Mouse (Mus musculus): ENCODE data around the gene Prkca.

Prkca gene

DNA sequence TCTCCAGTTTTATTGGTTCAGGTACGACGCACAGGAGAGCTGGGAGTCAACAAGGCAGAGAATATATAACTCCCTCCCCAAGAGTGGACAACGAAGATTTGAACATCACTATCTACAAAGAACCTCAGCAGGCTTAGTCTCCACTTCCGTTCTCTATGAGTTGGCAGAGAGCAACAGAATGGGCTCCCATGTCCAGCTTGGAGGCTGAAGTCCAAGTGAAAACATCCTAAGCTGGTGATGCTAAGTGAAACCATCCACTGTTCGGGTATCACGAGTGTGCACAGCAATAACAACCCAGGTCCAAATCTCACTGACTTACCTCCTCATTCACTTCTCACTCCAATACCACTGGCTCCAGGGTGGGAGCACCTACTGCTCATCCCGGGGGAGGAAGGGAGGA is 276.6 kb downstream of the Prkca start:
- no peak for DNase-seq (ENCODE audit: low spot score in 2 of 2)

DNA sequence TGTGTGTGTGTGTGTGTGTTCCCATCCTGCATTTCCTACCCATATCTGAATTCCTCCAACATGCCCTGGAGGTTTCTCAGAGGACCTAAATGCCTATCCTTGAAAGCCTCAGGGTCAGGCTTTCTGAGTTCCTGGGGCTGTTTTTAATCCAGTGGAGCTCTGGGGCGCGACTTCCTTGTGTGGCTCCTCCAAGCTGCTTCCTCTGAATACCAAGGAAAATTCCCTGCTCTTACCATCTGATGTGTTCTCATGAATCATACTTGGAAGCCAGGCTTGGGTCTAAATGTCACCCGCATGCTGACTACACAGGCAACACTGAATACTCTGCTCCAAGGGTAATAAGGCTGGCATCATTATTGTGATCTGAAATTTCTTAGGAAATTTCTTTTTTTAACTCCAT is 279.3 kb downstream of the Prkca start:
- DNase-seq (ENCODE audit: low spot score in 2 of 2), result peak; percentile 12 to 27

DNA sequence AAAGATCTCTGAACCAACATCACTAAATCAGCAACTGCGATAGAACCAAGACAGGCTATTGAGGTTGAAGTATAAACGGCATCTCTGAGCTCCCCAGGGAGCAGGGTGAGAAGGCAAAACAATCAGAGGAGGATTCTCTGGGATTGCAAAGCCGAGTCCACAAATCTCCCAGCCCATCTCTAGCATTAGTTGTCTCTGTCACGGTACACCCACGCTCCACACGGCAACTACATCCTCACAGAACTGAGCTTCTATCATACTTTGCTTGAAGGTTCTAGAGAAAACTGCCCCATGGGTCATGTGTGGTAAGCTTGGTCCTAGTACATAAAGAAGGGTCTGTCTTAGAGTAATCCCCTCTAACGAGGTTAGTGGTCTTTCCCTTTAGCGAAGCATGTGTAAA is 280.6 kb downstream of the Prkca start:
- DNase-seq (ENCODE audit: low spot score in 2 of 2), result no peak

DNA sequence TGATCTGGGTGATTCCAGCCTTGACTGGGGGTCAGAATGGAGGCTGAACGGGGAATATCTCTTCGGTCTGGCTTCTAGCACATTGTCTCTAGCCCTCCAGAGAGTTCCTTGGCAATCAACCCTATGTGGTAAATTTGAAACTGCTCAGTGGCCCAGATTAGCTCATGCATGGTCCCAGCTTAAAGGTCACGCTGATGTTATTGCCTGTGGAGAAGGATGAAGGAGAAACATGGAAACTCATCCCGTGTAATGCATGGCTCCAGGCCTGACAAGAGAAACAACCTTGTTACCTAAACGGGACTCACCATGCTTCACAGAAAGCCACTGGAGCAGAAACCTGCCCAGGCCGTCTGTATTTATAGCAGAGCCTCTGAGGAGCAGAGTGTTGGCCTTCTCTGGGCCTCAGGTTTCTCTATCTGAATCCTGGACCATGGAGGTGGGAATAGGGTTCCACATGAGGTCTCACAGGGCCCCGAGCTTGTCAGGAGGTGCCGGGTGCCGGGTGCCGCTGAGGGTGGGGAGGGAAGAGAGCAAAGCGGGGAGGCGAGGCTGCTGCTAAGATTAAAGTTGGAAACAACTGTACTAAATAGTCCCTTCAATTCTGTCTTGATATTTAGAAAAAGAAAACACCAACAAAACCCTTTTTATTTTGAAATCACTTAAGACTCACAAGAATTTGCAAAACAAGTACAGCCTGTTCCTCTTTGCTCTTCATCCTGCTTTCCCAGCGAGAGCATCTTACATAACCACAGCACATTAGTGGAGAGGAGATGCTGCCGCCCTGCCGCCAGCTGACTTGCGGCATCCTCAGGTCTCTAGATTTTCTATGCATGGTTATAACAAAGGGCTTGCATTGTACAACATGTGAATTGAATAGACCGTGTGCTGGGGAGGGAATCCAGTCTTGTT is 281.9 kb downstream of the Prkca start:
- peak; percentile 74 for DNase-seq (ENCODE audit: low spot score in 2 of 2)

DNA sequence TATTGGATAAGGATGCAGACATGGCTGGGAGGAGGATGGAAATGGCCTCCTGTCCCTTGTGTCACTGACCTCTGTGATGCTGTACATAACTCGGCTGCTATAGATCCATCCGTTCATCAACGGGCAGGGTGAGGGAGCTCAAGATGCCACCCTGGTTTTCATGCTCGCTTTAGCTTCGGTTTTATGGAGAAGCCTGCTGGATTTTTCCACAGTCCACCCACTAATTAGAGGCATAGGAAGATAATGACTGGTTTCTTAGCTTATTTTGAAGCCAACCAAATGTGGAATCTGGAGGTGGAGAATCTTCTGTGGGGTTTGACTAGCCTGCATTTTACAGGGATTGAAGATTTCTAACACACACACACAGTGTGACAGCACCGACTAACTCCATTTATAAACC is 286.6 kb downstream of the Prkca start:
- no peak for DNase-seq (ENCODE audit: low spot score in 2 of 2)

DNA sequence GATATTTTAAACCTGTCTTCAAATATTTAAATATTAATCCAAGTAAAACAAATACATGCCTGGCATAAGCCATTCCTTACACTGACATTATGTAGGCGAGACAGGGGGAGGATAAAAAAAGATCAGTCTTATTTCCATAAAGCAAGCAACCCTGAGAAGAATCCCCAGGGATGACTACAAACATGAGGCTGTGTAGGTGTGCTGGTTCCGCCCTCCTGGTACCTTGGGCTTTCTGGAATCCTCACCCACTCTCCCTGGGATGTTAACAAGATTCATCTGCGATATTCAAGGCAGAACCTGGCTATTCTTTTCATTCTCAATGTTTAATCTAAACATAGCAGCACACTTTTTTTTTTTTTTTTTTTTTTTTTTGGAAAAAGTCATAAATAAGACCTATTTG is 289.1 kb downstream of the Prkca start:
- no peak for DNase-seq (ENCODE audit: low spot score in 2 of 2)

DNA sequence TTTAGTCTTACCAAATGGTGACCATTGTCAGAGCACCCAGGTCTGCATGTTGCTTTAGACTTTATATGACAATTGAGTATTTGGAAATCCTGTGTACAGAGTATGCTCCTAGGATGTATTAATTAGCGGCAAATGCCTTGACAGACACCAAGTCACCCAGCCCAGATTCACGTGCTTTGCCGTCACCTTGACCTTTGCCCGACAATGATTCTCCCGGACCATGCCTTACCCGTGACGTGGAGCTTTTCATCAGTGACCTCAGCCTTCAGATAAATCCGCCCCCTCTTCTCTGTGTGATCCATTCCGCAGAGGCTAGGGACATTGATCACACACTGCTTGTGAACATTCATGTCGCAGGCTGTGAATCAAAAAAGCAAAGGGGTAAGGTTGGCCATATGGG is 290.0 kb downstream of the Prkca start:
- DNase-seq (ENCODE audit: low spot score in 2 of 2), result no peak

DNA sequence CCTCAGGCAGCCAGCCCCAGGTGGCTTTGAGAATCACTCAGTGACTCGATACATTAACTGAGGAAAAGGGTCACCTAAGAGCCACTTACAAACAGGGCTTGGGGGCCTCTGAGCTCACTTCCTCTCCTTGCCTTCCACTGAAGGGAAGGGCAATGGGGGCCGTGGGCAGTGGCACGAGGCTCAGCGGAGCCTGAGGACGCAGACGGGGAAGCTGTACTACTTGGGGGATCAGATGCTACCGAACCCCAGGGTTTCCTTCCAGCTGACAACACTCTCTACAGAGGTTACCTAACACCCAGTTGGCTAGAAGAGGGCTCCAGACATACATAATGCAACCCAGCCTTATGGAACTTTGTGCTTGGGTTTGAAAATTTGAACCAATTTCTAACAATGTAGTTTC is 302.1 kb downstream of the Prkca start:
- DNase-seq (ENCODE audit: low spot score in 2 of 2), result no peak

DNA sequence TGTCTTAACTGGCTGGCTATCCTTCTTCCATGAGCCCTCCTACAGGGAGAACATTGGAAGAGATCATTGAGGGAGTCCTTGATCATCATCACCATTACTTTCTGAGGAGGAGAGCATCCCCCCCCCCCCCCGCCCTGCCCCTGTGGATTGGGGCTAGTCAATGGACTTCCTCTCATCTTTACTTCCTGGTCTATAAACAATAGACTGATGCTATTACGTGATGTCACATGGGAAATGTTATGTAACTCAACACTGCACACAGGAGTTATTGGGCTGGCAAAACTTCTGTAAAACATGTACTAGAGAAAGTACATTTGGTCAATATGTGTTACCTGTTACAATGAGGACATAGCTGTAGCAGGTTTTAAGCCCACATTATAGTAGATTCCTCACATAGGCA is 302.9 kb downstream of the Prkca start:
- DNase-seq (ENCODE audit: low spot score in 2 of 2), result no peak

DNA sequence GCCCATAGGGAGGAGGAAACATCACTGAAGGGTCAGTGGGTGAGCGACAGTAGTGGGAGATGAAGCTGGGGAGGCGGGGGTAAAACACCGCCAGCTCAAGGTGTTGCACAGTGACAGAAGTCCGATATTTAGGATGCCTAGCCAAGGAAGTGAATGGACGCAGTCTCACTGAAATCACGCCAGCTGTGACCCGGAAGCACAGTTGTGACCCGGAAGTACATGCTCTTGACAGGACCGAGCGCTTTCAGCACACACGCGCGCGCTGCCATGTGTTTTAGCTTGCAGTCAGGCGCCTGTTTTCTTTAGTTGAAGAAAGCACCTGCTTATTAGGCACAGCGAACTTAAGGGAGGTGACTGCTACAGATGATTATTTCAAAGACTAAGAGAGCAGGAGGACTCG is 304.0 kb downstream of the Prkca start:
- no peak for DNase-seq (ENCODE audit: low spot score in 2 of 2)

DNA sequence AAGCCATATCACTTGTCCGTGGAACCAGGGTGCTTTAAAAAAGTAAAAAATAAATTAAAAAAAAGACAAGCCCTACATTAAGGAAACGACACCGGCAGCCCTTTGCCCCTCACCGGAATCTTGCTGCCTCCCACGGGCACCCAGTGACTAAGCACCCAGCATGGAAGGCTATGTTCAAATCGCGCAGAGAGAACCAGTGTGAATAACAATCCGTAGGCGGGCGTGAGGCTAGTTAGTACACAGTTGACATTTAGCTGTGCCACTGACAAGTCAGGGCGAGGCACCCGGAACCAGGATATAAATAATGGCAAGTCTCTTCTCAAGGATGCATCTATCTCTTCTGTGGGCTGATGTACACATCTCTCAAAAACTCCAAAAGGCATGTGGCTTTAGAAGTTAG is 304.7 kb downstream of the Prkca start:
- DNase-seq (ENCODE audit: low spot score in 2 of 2), result no peak

DNA sequence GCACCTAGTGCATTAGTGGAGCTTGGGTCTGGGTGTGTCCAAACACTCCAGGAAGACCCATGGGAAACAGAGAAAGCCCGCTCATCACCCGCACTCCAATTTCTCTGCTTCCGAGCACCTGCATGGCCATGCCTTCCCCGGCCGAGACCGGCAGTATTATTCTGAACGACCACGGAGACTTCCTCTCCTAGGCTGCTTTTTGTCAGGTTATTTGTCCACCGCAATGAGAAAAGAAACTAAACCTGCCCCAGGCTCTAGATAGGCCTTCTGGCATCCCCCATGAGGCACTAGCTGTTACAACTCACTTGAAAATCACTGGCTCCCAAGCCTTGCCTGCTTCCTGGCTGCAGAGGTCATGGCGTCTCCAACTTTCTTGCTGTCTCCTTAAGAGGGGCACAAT is 307.4 kb downstream of the Prkca start:
- DNase-seq (ENCODE audit: low spot score in 2 of 2), result no peak

DNA sequence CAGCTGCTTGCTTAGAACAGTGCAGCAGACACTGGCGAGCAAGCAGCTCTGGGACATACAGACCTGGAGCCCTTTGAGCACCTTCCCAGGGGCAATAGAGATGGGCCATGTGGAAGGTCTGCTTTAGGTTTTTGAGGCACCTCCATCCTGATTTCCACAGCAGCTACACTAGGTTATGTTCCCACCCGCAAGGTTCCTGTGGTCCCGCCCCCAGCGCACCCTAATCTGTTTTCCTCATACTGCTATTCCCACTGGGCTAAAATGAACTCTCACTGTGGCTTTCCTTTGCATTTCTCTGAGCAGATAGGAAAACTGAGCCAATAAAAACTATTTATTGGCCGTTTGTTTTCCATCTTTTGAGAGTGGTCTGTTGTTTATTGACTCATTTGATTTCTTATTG is 308.0 kb downstream of the Prkca start:
- no peak for DNase-seq (ENCODE audit: low spot score in 2 of 2)

DNA sequence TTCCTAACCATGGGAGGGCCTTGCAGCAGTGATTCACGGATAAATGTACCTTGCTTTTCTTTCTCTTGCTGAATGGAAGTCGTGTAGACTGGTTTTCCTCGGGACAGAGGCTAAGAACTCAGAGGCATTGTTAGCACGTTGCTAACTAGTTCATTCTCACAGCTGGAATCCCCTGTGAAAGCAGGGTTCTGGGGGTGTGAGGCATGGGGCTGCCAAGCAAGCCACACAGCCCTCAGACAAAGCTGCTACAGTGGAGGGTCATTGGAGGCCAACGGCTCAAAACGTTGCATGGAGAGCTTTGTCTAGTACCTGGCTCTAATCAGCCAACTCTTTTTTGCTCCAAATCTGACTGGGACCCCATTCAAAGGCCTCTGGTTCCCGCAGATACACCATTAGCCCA is 309.4 kb downstream of the Prkca start:
- no peak for DNase-seq (ENCODE audit: low spot score in 2 of 2)

DNA sequence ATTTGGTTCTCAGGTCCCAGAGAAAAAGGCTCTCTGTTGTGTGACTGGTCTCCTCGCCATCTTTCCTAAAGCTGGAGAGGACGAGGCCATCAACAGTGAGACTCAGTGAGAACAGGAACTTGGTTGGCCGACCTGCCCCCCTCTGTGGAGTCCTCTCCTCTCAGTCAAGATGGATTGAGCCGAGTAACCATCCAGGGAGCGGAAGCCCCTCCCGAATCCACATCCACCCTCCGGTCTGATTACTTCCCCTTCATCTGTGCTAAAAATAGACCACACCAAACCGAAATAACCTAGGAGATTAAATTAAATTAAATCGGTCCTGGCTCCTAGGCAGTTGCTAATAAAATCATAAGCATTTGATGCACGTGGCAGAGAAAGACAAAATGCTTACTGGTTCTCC is 311.2 kb downstream of the Prkca start:
- DNase-seq (ENCODE audit: low spot score in 2 of 2), result peak; percentile 21 to 42

DNA sequence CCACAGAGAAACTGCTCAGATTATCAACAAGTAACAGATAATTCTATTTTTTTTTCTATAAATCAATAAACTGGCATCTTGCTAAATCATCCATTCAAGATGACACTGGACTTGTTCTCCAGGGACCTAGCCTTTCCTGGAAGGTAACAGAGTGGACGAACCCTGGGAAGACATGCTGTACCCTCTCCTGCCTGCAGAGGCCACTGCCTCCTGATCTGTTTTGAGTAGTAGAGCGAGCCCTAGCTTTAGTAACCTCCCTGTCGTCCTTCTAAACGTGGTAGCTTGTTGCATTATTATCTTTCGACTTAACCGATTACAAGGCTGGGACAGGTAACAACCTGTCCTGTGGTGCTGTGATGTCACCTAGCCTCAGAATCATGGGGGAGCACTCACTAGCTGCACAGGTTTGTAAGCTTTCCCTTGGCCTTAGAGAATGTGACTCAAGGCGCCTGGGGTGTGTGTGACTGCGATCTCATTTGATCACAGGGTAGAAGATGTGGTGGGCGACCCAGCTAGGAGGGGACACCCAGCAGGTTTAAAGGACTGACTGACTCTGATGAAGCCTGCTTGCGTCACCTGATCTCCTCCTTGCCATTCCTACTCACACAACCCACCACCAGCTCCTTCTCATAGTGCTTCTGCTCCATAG is 312.6 kb downstream of the Prkca start:
- peak; percentile 40 to 42 for DNase-seq (ENCODE audit: low spot score in 2 of 2)

DNA sequence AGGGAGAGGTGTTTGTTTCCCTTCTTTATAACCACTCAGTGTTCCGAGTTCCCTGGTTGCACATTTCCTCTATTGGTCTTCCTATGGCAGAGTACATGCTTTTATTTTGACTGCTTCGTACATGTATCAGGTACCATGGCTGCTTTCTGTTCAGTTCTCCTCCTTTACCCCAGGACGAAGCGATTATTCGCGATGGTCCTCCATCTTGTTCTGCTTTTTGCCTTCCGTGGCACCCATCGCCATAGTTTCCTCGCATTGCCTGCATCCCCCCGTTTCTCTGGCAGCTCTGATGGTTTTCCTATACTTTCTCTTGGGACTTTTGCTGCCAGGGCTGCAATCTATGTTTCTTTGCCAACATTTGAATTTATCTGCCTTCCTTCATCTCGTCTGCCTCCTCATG is 314.4 kb downstream of the Prkca start:
- no peak for DNase-seq (ENCODE audit: low spot score in 2 of 2)

DNA sequence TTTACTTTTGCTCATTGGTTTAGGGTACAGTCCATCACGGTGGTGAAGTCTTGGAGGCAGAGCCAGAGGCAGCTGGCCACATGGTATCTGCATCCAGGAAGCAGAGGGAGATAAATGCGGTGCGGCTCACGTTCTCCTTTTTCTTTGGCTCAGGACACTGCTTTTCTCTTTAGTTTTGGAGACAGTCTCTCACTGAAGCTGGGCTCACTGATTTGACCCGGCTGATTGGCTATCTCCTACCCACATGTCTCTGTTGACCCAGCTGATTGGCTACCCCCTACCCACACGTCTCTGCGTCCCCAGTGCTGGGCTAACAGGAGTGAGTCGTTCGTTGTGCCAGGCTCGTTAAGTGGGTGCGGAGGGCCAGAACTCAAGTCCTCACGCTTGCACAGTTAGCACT is 315.3 kb downstream of the Prkca start:
- DNase-seq (ENCODE audit: low spot score in 2 of 2), result peak; percentile 54 to 71

DNA sequence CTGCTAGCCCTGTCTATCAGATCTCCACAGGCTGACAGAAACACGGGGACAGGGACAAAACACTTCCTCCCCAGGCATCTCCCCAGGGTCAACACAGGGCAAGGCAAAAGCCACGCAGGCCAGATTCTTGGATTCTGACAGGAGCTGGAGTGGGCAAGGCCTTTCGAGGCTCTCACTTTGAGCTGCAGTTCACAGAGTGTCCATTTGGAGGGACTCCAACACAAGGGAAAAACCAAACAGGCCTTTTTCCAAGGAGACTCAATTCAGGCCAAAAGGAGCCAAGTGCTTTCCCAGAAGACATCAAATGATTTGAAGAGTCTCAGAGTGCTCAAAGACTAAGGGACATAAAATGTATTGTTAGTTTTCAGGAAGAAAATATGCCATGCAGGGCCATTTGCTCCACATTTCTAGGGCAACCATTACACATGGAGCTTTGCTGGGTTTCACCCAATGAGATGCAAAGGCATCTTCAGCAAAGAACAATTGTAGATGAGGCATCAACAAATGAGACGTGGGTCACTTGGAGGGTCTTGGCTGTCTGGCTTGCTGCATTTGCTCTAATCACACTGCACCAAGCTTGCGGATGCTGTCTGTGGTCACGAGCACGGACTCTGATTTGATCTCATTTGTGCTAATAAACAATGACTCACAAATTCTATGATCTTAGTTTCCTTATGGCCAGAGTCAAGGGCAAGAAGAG is 317.9 kb downstream of the Prkca start:
- peak; percentile 40 to 66 for DNase-seq (ENCODE audit: low spot score in 2 of 2)

DNA sequence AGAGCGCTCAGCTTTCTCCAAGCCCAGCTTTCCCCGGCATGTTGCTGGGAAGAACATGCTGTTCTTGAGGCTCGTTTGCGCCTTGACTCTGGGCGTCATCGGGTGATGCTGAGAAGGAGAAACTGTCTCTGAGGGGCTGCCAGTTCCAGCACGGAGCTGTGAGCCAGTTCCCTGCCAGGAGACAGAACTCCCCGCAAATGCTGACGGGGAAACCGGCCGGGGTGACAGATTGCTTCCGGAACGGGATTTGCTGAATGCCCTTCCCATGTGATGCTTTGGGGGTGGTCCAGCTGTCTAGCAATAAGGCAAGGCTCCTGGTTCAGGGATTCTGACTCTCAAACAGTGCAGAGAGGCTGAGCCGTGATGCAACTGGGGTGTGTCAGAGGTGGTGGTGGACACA is 320.5 kb downstream of the Prkca start:
- peak in 1 of 2 experiments; percentile 51 for DNase-seq (ENCODE audit: low spot score in 2 of 2)

DNA sequence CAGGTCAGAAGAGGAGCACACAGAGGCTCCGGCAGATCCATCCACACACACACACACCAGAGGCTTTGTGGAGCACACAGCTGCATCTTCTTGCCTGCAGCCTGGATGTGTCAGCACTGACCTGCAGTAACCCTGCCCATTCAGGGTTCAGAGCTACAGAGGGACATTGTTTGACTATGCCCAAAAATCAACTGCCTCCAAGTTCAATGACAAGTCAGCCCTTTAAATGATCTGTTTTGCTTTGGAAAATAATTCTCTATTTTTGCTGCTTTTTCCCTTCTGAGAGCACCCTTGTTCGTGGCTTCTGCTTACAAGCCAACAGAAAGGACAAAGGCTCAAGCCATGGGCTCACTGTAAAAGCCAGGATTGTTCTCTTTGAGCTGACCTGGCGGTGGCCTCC is 322.8 kb downstream of the Prkca start:
- DNase-seq (ENCODE audit: low spot score in 2 of 2), result no peak

DNA sequence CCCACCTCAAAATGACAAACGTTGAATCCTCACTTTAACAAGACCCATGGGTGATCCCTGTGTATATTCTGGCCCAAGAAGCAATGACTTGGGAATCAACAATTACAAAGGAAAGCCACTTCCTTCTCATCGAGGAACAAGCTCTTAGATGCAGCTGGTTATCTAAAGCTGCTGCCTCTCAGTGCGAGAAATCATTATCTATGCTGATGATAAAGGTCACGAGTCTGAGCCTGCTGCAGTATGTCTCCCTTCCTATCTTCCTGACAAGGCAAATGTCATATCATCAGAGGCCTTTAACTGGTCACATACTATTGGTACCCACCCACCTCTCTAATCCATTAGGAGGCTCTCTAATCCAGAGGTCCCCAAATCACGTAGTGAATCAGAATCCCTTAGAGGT is 328.4 kb downstream of the Prkca start:
- no peak for DNase-seq (ENCODE audit: low spot score in 2 of 2)

DNA sequence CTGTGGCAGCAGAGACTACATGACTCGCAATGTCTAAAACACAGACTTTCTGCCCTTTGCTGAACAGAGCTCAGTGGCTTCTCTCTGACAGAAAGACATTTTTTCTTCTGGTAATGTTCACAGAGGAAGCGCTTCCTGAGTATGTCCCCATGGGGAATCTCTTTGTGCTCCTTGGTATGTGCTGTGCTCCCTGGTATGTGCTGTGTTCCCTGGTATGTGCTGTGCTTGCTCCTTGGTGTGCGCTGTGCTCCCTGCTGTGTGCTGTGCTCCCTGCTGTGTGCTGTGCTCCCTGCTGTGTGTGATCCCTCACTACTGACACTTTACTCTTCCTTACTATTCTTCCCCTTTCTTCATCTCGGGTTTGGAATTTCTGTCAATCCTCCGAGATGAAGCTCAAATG is 330.3 kb downstream of the Prkca start:
- no peak for DNase-seq (ENCODE audit: low spot score in 2 of 2)
